Mouse (Mus musculus) heart, embryonic 14.5 days (tissue): ENCODE measurements at regions not wholly inside any gene's neighbourhood (a gene's known extent, or its start where the extent isn't known, plus 50 kb on each side); places are given as distances from the start of the nearest gene placed in this dataset.

Source experiments
- ATAC-seq: fragments of 200-750 bp; cut with Nextera tagmentation; 2 replicates; pipeline ENCODE4 v1.8.0; 2017; ENCODE audit warnings: low read depth, moderate TSS enrichment; ENCODE audit not compliant: insufficient number of reproducible peaks, insufficient read depth, low FRiP score
- H3K27ac ChIP-seq, 2 experiments: fragments of 200-500 bp in 1 of 2; fragments of 300-500 bp in 1 of 2; sonication (generic) in 1 of 2; replicated peaks in 1 of 2; 2 replicates each; pipeline ENCODE4 v1.5.1; 2012 to 2014; ENCODE audit warnings: low read depth in 2 of 2, low read length in 2 of 2, control low read depth in 1 of 2, mild to moderate bottlenecking in 1 of 2, mixed read lengths in 1 of 2; ENCODE audit not compliant: control insufficient read depth in 1 of 2, insufficient read depth in 1 of 2
- H3K27me3 ChIP-seq: fragments of 300-500 bp; sonication (generic); 2 replicates; pipeline ENCODE4 v1.6.1; 2014; ENCODE audit warnings: mild to moderate bottlenecking, low read length, control low read depth; ENCODE audit not compliant: control insufficient read depth, insufficient read depth
- H3K36me3 ChIP-seq: fragments of 300-500 bp; sonication (generic); 2 replicates; pipeline ENCODE4 v1.6.1; 2014; ENCODE audit warnings: mild to moderate bottlenecking, control low read depth, low read length, mixed read lengths; ENCODE audit not compliant: control insufficient read depth, insufficient read depth
- H3K4me1 ChIP-seq, 2 experiments: fragments of 200-500 bp in 1 of 2; fragments of 300-500 bp in 1 of 2; sonication (generic) in 1 of 2; 2 replicates each; pipeline ENCODE4 v1.6.1; 2012 to 2014; ENCODE audit warnings: low read length in 2 of 2, control low read depth in 1 of 2, mixed read lengths in 1 of 2; ENCODE audit not compliant: control insufficient read depth in 2 of 2, insufficient read depth in 2 of 2
- H3K4me2 ChIP-seq: fragments of 300-500 bp; sonication (generic); 2 replicates; pipeline ENCODE4 v1.6.1; 2014; ENCODE audit warnings: mild to moderate bottlenecking, low read length
- H3K4me3 ChIP-seq, 2 experiments: fragments of 200-500 bp in 1 of 2; fragments of 300-500 bp in 1 of 2; sonication (generic) in 1 of 2; 2 replicates each; pipeline ENCODE4 v1.5.1; 2012 to 2014; ENCODE audit warnings: low read length in 2 of 2, mild to moderate bottlenecking in 2 of 2, control low read depth in 1 of 2, low read depth in 1 of 2, moderate library complexity in 1 of 2; ENCODE audit not compliant: control insufficient read depth in 1 of 2, insufficient read depth in 1 of 2
- H3K9ac ChIP-seq: fragments of 300-500 bp; sonication (generic); 2 replicates; pipeline ENCODE4 v1.6.1; 2014; ENCODE audit warnings: mild to moderate bottlenecking, low read length
- H3K9me3 ChIP-seq: fragments of 300-500 bp; sonication (generic); 2 replicates; pipeline ENCODE4 v1.6.1; 2016; ENCODE audit warnings: low read length, control low read depth; ENCODE audit not compliant: control insufficient read depth
- WGBS: fragments of 180-500 bp; shearing (Covaris S2); extraction: QIAGEN DNeasy Blood & Tissue Kit; methylation state at CpG from one replicate; pipeline ENCODE4 v1.1.7; 2014; 5-methylcytosine and 5-hydroxymethylcytosine counted together

DNA sequence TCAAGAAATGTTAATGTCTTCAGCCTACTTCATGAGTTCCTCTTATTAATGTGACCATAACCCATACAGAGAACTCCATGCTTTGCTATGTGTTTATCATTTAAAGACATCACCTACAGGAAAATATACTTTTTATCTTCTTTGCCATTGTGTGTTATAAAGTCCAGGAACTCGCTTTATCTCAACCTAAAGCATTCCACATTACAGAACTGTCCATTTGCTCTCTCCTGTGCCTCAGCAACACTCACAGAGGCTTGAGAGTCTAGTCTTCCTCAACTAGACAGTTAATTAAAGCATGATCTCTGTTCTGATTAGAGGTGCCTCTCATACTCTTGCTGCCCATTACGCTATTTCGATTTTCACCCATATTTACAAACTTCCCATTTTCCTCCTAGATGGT lies 288.4 kb downstream of the Lipi start:
- WGBS, result 86% methylated on average over 3 of the region's 3 CpGs
- H3K4me1 ChIP-seq, result no peaks in the 10 kb centered on the region
- H3K27me3 ChIP-seq, result no peaks in the 10 kb centered on the region
- H3K36me3 ChIP-seq, result no peaks in the 10 kb centered on the region
- ATAC-seq, result no peak
- H3K4me2 ChIP-seq, result no peak overlapping the region
- no peak overlapping the region for H3K9ac ChIP-seq
- no peaks in the 10 kb centered on the region for H3K9me3 ChIP-seq
- no peak overlapping the region for H3K4me3 ChIP-seq
- H3K27ac ChIP-seq, result no peak overlapping the region

DNA sequence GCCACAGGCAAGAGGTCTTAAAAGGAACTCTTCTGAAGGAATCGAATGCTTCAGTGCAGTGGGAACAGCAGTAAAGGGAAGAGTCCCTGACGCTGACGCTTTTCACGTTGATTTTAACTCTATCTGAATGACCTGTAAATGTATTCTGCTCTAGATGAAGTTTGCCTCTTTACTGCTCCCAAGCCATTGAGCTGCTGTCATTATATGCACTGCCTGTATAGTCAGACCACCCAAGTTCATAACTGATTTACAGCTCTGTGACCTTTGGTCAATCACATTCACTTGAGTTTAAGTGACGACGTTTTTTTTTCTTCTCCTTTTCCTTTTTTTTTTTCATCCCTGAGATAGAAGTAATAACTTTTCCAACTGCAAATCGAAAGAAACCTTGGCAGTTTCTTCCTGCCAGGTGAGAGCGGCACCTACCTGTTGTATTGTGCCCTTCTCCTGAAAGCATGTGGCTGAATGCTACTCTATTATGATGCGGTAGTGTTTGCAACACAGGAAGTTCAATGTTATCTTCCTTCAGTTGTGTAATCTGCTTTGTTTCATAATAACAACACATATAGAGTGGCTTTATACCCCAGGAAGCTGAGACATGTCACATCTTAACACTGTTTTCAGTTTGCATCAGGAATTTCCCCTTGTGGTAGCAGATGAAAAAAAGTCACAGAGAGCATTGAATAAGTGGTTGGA lies 293.0 kb downstream of the Lipi start:
- Histone ChIP-seq H3K9ac (no peak overlapping the region), H3K27me3 (no peaks in the 10 kb centered on the region), H3K4me1 (no peaks in the 10 kb centered on the region), H3K4me3 (no peak overlapping the region), H3K9me3 (no peaks in the 10 kb centered on the region), H3K4me2 (no peak overlapping the region), H3K27ac (no peak overlapping the region), H3K36me3 (no peaks in the 10 kb centered on the region)
- ATAC-seq, result no peak
- whole genome bisulfite sequencing, result 82% methylated on average over 9 of the region's 9 CpGs

DNA sequence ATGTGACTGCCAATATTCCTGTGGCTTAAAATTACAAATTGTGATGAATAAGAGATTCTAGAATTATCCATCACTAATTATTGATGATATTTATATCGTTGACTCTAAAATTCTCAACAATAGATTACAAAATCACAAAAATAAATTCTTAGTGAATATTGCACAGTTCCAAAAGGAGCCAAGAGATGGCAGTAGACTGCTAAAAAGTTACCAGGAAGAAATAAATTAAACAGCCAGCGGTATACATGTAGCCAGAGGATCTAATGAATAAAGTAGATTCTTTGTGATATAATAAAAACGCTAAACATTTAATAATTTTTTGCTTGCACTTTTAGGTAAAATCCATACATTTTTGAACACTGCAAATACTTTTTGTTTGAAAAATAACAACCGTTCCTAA lies 294.7 kb downstream of the Lipi start:
- H3K36me3 ChIP-seq, result no peaks in the 10 kb centered on the region
- H3K4me1 ChIP-seq, result no peaks in the 10 kb centered on the region
- H3K4me3 ChIP-seq, result no peak overlapping the region
- H3K9me3 ChIP-seq, result no peaks in the 10 kb centered on the region
- no peak for ATAC-seq
- H3K27me3 ChIP-seq, result no peaks in the 10 kb centered on the region
- H3K9ac ChIP-seq, result no peak overlapping the region
- H3K27ac ChIP-seq, result no peak overlapping the region
- H3K4me2 ChIP-seq, result no peak overlapping the region
- 38% methylated on average over 4 of the region's 4 CpGs for WGBS

DNA sequence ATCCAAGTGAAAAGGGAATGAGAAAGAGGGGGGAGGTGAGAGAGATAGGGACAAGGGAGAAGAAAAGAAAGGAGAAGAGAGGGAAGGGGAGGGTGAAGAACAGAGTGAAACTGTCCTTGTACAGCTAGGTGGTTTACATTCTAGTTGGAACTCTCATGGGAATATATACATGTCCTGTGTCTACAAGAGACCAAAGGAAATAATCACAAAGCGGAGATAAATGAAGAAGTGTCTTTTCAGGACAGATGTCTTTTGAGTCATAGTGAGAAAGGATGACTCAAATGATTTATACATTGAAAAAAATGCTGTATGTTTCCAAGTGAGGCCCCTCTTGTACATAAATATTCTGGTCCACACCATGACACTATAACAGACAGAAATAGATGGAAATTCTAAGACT lies 298.7 kb downstream of the Lipi start:
- WGBS, result 70% methylated on average over 1 of the region's 1 CpGs
- ATAC-seq, result no peak

DNA sequence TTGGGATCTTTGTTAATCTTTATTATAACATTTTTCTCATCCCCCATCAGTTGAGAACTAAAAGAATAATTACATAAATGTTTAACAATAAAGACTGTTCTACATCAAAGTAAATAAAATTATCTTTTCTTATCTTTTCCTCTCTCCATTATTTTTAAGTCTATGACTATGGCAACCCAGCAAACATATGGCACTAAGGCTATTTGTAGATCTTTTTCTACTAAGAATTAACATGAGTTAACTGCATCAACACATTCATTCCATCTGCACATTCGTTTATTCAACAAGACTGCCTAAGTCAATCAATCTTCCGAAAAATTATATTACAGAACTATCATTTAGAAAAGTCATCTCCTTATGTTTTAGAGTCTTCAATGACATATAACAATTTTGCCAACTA lies 300.1 kb downstream of the Lipi start:
- WGBS, result 76% methylated on average over 2 of the region's 2 CpGs
- ATAC-seq, result no peak

More for the DNA sequence above, 298.7 kb downstream of the Lipi start:
- Histone ChIP-seq H3K4me3 (no peak overlapping the region), H3K4me1 (no peaks in the 10 kb centered on the region), H3K9ac (no peak overlapping the region), H3K27ac (no peak overlapping the region), H3K27me3 (no peaks in the 10 kb centered on the region), H3K36me3 (no peaks in the 10 kb centered on the region), H3K9me3 (no peaks in the 10 kb centered on the region), H3K4me2 (no peak overlapping the region)

DNA sequence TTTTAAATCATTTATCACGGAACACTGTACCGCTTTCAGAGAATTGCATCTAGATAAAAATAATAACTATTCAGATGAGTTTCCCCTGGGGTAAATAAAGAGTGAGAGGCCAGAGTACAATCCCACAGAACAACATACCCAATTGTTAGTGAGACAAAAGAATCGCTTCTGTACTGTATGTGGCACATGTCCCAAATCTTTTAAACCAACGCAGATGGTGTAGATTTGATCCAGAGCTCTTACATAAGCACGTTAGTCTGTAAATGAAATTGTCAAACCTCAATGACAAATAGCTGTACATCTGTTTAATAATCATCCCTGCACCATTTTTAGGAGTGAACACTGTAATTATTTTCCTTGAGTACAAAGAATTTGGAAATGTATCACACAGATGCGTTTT lies 322.0 kb downstream of the Lipi start:
- WGBS, result 82% methylated on average over 6 of the region's 6 CpGs
- no peak for ATAC-seq

More for the DNA sequence above, 300.1 kb downstream of the Lipi start:
- Histone ChIP-seq H3K4me1 (no peaks in the 10 kb centered on the region), H3K4me3 (no peak overlapping the region), H3K4me2 (no peak overlapping the region), H3K9ac (no peak overlapping the region), H3K36me3 (no peaks in the 10 kb centered on the region), H3K27me3 (no peaks in the 10 kb centered on the region), H3K27ac (no peak overlapping the region), H3K9me3 (no peaks in the 10 kb centered on the region)

DNA sequence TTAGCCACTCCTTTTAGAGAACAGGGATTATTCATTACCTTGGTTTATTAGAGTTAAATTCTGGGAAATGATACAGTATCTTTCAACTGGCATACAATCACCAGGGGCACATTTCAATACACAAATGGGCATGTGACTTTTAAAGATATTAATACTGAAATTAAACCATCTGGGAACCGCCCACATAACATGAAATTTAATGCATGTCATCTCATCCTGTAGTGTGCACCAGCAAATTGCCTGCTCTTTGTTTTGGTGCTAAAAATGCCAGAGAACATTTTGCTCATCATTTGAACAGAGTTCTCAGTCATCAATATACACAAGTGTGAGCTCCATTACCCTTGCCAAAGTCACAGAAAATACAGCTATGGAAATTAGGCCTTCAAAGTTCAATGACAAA lies 330.9 kb downstream of the Lipi start:
- WGBS, result 77% methylated on average over 1 of the region's 1 CpGs
- ATAC-seq, result no peak
- H3K9ac ChIP-seq, result no peak overlapping the region

More for the DNA sequence above, 322.0 kb downstream of the Lipi start:
- Histone ChIP-seq H3K9me3 (no peaks in the 10 kb centered on the region), H3K9ac (no peak overlapping the region), H3K27ac (no peak overlapping the region), H3K4me1 (no peaks in the 10 kb centered on the region), H3K27me3 (no peaks in the 10 kb centered on the region), H3K4me3 (no peak overlapping the region), H3K36me3 (no peaks in the 10 kb centered on the region), H3K4me2 (no peak overlapping the region)

DNA sequence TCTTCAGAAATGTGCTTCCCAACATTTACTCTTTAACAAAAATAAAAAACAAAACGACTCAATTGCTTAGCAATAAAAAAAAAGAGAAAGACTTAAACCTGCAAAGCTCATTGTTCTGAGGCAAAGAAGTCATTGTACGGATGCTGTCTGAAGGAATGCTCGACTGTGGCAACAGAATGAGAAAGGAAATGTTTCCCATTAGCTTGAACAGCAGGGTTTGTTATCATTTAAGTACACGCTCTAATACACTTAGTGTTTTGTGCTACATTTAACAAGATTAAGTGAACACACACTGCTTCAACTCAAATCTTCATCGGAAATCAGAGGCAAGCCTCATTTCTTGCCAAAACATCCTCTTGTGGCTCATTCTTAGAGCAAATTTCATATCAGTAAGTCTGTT lies 336.7 kb downstream of the Lipi start:
- no peak overlapping the region for H3K4me2 ChIP-seq
- no peaks in the 10 kb centered on the region for H3K36me3 ChIP-seq
- H3K9me3 ChIP-seq, result no peaks in the 10 kb centered on the region
- WGBS, result 48% methylated on average over 5 of the region's 5 CpGs
- no peak overlapping the region for H3K27ac ChIP-seq
- ATAC-seq, result no peak
- no peak overlapping the region for H3K9ac ChIP-seq
- no peak overlapping the region for H3K4me3 ChIP-seq
- H3K4me1 ChIP-seq, result no peaks in the 10 kb centered on the region
- H3K27me3 ChIP-seq, result no peaks in the 10 kb centered on the region

More for the DNA sequence above, 330.9 kb downstream of the Lipi start:
- Histone ChIP-seq H3K36me3 (no peaks in the 10 kb centered on the region), H3K27ac (no peak overlapping the region), H3K4me3 (no peak overlapping the region), H3K27me3 (no peaks in the 10 kb centered on the region), H3K4me1 (no peaks in the 10 kb centered on the region), H3K4me2 (no peak overlapping the region), H3K9me3 (no peaks in the 10 kb centered on the region)
